Mouse (Mus musculus) heart, adult 18-20 months (tissue): ENCODE results near the gene Adamts7. TPM values are rescaled to one million over a fixed set of nuclear protein-coding genes. Genes with fewer than 3 reads are reported as not detected.

ENCODE experiments used
- DNase-seq, 2 experiments: peaks; one replicate each; pipeline ENCODE4 v3.0.0; 2021 to 2022; ENCODE audit warnings: mixed read lengths in 1 of 2
- total RNA-seq, 2 experiments: library from RNA; stranded (reverse); gene quantifications; 2 replicates each; pipeline ENCODE4 v1.2.3; 2021

The Adamts7 gene
- total RNA-seq, 2 experiments from 2014 or later: 7.6 to 8.4 TPM

DNA sequence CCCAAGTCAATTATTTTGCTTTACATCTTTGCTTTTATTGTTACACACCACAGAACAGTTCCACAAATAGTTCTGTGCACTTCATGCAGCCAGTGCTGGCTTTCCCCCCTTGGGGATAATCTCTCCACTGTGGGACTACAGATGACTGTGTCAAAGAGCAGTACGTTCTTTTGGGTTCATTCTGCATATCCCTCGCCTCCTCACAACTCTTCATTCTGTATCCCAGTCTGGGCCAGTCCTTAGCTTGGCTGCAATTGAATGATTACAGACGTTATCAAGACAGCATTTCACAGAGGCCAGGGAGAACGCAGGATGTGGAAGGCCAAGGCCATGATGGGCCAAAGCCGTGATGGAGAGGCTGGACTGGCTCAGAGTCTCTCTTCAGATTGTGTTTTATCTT is 16.0 kb upstream of the Adamts7 start:
- DNase-seq: peak in 1 of 2 experiments; percentile 58

DNA sequence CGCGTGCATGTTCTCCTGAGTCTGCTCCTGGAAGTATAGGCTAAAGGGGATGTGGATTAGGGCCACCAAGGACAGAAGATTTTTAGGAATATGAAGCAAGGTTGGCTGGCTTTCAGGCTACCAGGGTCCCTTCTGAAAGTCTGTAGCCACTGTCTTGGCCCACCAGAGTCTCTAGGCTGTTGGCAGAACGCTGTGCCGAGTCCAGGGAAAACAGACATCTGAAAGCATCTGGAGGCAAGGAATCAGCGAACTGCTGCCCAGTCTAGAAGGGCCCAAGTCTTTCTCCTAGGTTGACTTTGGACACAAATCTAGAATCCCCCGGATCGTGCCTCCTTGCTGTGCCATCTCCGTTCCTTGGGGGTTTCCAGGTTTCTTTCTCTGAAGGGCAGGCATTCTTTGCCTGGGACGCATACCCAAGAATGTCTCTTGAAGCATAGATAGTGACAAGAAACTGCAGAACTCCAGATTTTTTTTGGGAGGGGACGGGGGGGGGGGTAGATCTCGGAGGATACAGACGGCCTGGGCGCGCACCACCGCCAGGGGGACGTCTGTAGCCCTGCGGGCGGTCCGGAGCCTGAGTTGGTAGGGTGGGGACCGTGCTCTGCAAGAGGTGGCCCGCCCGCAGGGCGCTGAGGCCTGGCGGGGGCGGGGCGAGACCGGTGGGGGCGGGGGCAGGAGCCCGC is 485 bp upstream of the Adamts7 start:
- peak in 1 of 2 experiments; percentile 84 for DNase-seq

GRCm38 (mm10) chr9:90163749-90164095 is 853 bp downstream of the Adamts7 start:
- DNase-seq: peak; percentile 78 to 83

DNA sequence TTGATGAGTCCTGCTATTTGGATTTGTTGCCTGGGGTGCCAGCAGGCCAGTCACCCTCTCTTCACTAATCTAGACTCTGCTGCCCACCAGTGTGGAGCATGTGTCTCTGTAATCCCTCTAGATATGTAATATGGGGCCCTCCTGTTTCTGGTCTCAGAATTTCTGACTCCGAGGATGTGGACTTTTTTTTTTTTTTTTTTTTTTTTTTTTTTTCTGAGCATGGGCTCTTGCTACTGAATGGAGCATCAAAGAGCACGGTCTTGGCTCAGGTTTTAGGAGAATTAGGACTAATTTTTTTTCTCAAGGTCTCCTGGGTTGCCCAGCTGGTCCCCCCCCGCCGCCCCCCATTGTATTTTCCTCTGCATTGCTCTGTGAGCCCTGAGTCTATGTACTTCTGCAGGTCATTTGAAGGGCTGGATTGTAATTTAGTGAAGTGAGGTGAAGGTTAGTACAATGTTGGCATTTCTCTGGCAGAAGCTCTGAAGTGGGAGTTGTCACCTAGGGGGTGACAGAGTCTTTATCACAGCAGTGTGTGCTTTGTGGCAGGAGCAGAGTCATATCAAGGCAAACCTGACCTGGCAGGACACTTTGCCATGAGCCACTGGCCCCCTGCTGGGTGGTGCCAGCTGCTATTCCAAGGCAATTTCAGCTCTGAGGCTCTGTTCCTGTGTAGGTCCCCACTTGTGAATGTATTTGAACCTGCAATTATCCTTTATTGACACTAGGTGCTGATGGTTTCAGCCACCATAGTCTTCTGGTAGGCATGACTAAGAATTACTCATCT is 2.0 kb downstream of the Adamts7 start:
- DNase-seq: peak; percentile 57 to 84

DNA sequence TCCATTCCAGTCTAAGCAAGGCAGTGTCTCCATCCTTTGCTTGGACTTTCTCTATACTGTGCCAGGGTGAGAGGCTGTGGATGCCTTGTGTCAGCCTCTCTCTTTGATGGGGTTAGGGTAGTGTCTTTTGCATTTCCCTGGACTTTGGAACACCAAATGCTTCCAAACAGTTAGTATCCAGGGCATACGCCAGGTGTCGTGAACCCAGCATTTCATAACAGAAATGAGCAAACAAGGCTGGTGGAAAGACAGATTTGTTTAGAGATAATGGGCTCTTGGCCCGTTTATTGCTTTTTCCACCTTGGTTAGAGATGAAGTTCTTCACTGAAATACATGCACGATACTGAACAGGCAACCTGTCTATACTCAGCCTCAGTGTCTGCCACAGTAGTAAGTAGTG is 2.7 kb downstream of the Adamts7 start:
- DNase-seq: no peak

DNA sequence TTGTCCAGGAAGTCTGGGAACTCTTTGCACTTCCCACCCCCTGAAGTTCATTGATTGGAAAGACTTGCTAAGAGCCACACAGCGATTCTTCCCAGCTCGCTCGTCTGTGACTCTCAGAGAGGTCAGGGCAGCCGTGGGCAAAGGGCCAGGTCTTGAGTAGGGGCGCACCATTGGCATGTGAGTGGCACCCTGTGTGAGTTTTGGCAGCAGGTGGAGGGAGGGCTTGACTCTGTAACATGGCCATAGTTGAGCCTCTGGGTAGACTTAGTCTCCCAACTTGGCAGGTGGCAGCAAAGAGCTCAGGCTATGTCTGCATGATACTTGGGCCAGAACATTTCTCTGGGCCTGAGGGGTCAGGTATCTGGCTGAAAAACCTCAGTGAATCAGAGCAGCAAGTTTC is 3.7 kb downstream of the Adamts7 start:
- peak; percentile 69 to 71 for DNase-seq

GRCm38 (mm10) chr9:90169965-90170364 is 7.1 kb downstream of the Adamts7 start:
- peak; percentile 44 to 47 for DNase-seq

GRCm38 (mm10) chr9:90171421-90171820 is 8.6 kb downstream of the Adamts7 start:
- no peak for DNase-seq

DNA sequence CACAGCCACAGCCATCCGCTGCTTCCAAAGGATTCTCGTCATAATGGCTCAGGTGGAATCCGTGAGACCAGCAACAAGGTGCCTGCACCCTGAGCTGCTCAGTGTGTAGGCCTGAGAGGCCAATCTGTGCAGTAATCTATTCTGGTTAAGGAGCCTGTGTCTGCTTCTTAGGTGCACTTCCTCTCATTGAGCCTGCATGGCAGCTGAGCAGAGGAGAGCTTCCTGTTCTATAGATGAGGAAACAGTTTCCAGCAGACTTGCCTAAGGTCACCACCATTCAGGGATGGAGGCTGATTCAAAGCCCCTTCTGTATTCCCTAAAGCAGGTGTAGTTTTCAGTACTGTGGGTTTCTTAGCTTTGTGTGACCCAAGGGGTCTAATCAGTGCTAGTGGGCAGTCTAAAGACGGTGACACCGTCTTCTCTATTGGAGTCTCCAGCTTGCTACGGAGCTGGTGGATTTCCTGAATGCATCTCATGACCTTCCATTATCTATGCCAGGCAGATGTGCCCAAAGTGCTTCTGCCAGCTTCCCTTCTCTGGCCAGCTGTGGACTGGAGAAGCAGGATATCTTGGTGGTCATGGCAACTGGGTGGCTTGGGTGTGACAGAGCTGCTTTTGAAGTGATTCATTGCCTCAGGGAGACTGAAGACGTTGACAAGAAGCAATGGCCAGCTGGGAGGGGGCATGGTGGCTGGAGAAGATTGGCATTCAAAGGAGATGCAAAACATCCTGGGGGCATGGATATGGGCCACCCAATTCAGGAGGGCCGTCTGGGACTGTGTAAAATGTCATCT is 9.9 kb downstream of the Adamts7 start:
- no peak for DNase-seq

DNA sequence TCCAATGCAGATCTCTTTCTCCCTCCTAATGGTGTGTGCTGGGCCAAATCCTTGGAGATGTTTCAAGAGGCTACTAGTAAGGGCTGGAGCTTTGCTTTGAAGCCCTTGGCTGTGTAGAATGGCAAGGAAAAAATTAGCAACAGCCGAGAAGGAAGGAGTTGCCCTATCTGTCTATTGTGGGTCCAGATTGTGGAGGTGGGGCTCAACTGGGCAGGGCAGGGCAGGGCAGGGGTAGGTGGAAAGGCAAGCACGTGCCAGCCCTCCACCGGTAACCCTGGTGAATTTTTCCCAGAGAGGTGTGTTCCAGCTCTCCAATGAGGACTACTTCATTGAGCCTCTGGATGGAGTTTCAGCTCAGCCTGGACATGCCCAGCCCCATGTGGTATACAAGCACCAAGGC is 10.5 kb downstream of the Adamts7 start:
- no peak for DNase-seq

DNA sequence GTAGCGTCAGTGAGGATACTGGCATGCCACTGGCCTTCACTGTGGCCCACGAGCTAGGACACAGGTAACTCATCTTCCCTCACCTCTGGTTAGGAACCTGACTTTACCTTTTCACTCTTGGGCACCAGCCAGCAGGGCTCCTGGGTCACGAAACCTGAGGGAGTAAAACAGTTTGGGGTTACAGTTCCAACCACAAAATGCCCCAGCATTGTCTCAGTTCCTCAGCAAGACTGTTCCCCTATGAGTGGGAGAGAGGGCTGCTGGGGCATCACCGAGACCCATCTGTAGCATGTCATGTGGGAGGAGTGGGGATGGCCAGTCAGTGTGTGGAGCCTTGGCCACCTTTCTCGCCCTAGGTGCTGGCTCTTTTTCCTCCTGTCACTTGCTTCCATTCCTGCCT is 16.5 kb downstream of the Adamts7 start:
- DNase-seq: no peak

DNA sequence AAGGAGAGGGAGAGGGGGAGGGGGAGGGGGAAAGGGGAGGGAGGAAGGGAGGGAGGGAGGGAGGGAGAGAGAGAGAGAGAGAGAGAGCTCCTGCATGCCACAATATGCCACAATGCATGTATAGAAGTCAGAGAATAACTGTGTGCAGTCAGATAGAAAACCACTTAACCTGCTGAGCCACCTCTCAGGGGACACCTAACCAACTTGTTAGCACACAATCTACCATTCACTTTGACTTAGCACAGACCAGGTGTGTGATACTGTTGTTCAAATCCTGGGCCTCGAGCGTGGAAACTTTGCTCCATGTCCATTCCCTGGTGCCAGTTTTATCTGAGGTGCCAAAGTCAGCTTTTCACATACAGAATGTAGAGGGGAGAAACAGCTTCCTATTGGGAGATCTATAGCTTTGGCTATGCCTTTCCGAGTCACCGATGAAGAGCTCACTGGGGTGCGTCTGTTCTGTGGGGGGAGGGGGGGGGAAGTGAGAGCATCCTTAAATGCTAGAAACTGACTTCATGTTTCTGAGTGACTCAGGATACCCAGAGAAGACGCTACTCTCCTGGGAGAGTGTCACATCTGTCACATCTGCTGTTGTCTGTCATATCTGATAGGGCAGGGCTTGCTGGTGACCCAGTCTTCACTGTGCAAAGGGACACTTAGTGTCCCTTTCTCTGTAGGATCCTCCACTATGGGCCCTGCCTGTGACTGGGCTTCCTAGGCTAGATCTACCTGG is 19.0 kb downstream of the Adamts7 start:
- no peak for DNase-seq

DNA sequence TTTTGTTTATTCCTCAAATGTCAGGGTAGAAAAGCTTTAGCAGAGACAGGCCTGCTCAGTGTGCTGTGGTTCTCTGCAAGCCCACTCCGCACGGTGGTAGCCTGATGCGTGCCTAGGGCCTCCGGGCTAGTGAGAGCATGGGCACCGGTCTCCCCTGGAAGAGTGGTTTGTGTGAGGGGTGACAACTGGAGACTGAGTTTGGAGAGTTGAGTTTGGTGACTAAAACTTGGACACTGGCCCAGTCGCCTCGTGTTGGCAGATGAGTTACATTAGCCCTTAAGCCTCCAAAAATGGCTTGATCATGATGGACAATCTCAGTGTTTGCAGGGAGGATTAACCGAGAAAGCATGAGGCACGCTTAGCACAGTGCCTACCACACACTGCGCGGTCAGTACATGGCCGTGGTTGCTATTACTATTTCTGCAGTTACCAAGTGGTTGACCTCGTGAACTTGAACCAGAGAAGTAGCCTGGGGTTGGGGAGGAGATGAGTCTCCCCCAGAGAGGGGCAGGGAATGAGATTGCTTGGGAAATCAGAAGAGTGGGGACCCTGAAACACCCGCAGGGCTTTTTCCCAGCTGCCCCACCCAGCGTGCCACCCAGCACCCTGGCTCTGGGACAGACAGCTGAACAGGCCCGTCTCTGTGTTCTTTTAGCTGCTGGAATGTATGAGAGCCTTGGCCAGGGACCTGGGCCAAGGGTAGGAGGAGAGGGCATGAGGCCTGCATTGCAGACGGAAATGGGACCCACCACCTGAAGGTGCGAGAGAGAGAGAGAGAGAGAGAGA is 20.0 kb downstream of the Adamts7 start:
- peak in 1 of 2 experiments; percentile 48 for DNase-seq

DNA sequence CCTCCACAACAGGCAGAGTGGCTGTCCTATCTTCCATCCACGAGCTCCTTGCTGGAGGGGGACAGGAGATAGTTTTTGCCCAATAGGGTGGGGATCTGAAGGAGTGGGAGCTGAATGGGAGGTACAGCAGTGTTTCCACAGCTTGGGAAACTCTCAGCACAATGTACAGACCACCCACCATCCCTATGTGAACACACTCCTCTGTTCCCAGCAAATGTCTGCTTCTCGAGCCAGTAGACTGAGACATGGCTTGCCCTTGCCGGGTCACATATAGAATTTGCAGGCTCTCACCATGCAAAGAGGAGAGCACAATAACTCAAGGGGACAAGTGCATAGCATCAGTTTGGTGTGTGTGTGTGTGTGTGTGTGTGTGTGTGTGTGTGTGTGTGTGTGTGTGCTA is 20.7 kb downstream of the Adamts7 start:
- no peak for DNase-seq

- DNase-seq: peak; percentile 69 to 76
Observed at GRCm38 (mm10) chr9:90184116-90184515, 21.2 kb downstream of the Adamts7 start.

- DNase-seq: peak in 1 of 2 experiments; percentile 6
Observed at GRCm38 (mm10) chr9:90185356-90185910, 22.6 kb downstream of the Adamts7 start.

- no peak for DNase-seq
Observed at GRCm38 (mm10) chr9:90188893-90189292, 26.0 kb downstream of the Adamts7 start.

DNA sequence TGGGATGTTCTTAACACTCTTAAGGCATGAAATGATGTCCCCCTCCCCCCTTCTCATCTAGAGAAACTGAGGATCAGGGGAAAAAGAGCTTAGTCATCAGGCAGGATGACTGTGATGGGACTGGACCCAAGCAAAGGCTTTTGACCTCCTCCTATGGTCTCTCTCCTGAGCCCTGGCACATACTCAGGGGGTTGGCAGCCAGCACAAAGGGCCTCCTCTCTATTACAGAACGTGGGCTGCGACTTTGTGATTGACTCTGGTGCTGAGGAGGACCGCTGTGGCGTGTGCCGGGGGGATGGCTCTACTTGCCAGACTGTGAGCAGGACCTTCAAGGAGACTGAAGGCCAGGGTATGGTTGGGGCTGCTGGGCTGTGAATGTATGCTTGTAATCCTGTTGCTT is 26.5 kb downstream of the Adamts7 start:
- DNase-seq: peak; percentile 28 to 36

- no peak for DNase-seq
Observed at GRCm38 (mm10) chr9:90195000-90195399, 32.1 kb downstream of the Adamts7 start.

DNA sequence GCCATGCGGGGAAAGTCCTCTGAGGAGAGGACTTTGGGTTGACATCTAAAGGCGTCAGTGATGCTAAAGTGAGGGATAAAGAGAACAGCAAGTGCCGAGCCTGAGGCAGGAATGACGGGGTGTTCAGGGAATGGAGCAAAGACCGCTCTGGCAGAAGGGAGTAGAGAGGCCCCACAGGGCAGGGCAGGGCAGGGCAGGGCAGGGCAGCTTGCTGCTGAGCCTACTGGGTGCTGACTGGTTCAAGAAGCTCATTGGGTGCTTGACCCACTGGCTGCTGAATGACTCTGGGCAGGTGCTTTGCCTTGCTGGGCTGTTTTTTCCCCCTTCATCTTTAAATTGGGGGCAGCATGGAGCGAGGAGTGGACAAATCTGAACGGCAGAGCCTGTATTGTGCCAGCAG is 33.4 kb downstream of the Adamts7 start:
- no peak for DNase-seq

DNA sequence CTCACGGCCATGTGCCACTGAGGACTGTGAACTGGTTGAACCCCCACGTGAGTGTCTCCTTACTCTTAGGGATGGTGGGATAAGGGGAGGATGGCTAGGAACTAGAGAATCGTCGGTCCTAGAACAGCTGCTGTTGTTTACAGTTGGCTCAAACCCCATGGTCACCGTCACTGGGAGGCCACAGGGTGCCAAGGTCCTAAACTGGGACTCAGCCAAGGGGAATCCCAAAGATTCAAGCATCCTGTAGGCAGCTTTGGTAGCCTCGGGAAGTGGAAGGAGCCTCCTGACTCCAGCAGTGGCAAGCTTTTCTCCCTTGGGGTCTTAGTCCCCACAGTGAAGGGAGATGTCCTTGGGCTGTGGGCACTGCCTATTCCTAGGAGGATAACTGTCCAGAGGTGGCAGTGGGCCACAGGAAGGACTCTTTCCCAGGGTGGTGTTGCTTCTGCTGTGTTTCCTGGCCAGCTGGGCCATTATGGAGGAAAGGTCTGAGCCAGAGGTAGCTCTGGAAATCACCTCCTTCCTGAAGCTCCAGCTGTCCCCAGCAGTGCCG is 34.3 kb downstream of the Adamts7 start:
- peak in 1 of 2 experiments; percentile 53 for DNase-seq
